Mouse (Mus musculus): ENCODE results near the gene Akap13. TPM values are rescaled to one million over a fixed set of nuclear protein-coding genes. Genes with fewer than 3 reads are reported as not detected.
A peak's percentile ranks its signal among the peaks of the same experiment; 100 is the strongest.

Gene Akap13
- total and polyA plus RNA-seq, 2 experiments from 2014 or later, result 13.8 to 26.1 TPM

DNA sequence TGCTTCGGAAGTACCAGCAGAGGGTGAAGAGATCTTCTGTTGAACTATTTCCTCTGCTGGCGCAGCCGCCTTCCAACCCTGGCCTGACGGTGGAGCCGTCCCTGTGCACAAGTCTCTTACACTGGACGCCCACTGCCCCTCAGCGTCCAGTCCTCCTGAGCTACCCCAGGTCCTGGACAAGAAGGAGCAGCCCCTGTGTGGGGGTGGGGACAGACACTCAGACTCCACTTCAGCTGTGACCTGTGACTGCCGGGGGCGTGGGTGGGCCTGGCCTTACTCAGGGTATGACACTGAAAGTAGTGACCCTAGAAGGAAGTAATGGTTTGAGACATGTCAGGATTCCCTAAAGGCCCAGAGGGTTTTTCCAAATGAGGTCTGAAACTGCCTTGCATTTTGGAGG lies 295.2 kb downstream of the Akap13 start:
- peaks cover 6% of the 10 kb centered on the region; the same call in 1 of the 2 replicates for H3K36me3 ChIP-seq (ENCODE audit: insufficient read depth, low read length)
- no peaks in the 10 kb centered on the region for H3K9me3 ChIP-seq (ENCODE audit: low read length)
- ATAC-seq (no peak), DNase-seq (ENCODE audit: low spot score) (no peak)
- no peak for TF ChIP-seq CTCF (IDR thresholded peaks at IDR 0.05; ENCODE audit: low read depth)
- H3K27me3 ChIP-seq (ENCODE audit: insufficient read depth, low read length), result no peaks in the 10 kb centered on the region
- no peaks in the 10 kb centered on the region for H3K4me1 ChIP-seq (ENCODE audit: insufficient read depth, low read length)
- H3K9ac ChIP-seq (replicated peaks; ENCODE audit: low read length), result no peak overlapping the region
- WGBS, result 92% methylated on average over 9 of the region's 9 CpGs
- H3K4me2 ChIP-seq (ENCODE audit: low read depth, low read length), result no peak overlapping the region
- H3K4me3 ChIP-seq (ENCODE audit: low read length), result no peak overlapping the region
- no peak overlapping the region for H3K27ac ChIP-seq

DNA sequence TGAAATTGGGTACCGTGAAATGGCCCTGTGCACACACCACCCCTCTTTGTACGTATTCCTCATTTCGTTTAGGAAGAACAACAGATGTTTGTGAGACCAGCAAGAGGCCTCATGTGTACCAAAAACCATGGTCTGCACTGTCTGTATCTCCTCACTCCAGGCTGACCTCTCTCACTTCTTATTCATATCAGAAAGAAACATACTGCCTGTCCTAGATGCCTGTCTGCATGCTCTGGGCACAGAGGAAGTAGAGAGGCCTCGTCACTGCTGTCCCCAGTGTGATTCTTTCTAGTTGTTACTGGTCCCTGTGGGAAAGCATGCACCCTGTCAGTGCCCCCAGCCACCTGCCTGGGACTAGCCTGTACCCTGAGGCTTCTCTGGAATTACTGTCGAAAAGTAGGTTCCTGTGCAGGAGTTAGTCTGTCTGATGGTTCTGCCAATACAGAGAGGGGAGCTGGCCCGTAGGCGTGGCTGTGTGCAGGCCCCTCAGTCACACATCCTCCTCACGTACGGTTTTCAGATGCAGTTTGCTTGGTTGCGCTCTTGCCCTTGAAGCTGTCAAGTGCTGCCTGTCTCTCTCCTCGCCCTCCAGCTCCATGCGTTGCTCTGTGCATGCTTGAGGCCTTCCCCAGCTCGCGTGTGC lies 295.9 kb downstream of the Akap13 start:
- H3K36me3 ChIP-seq (ENCODE audit: insufficient read depth, low read length), result peaks cover 6% of the 10 kb centered on the region; the same call in 1 of the 2 replicates
- no peaks in the 10 kb centered on the region for H3K27me3 ChIP-seq (ENCODE audit: insufficient read depth, low read length)
- no peak overlapping the region for H3K27ac ChIP-seq
- no peak overlapping the region for H3K4me3 ChIP-seq (ENCODE audit: low read length)
- no peak overlapping the region for H3K4me2 ChIP-seq (ENCODE audit: low read depth, low read length)
- DNase-seq (ENCODE audit: low spot score) (no peak), ATAC-seq (no peak)
- no peak overlapping the region for H3K9ac ChIP-seq (replicated peaks; ENCODE audit: low read length)
- no peaks in the 10 kb centered on the region for H3K9me3 ChIP-seq (ENCODE audit: low read length)
- TF ChIP-seq CTCF (IDR thresholded peaks at IDR 0.05; ENCODE audit: low read depth), result no peak
- no peaks in the 10 kb centered on the region for H3K4me1 ChIP-seq (ENCODE audit: insufficient read depth, low read length)
- 83% methylated on average over 14 of the region's 14 CpGs for WGBS

DNA sequence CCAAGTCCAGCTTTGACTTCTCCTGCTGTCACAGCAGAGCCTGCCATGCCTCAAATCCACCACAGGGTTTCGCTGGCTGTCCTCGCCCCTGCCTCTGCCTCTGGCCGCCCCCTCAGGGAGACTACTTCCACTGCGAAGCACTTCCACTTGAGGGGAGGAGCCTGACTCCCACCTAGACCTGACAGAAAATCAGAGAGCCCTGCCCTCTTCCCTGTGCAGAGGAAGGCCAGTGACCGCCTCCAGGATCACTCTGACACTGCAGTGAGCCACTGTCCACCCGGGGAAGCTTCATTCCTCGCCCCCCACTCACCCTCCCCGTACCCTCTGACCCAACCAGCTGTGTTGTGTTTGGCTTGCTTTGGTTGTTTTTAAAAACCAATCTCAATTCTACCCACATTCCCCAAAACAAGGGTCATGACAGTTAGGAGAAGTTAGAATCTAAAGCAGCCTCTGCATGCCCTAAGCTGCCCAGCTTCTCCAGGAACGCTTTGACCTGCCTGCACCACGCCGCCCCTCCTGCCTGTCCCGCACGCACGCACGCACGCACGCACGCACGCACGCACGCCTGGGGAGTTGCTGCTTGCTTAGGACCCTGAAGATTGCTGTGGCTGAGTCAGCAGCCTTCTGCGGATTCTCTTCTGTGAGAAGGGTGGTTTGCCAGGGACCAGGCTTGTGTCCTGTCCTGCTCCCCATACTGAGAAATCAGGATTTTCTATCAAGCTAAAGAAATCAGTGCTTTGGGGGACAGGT lies 297.3 kb downstream of the Akap13 start:
- Histone ChIP-seq H3K9me3 (ENCODE audit: low read length) (no peaks in the 10 kb centered on the region), H3K4me3 (ENCODE audit: low read length) (no peak overlapping the region), H3K4me1 (ENCODE audit: insufficient read depth, low read length) (no peaks in the 10 kb centered on the region), H3K9ac (replicated peaks; ENCODE audit: low read length) (no peak overlapping the region), H3K36me3 (ENCODE audit: insufficient read depth, low read length) (peaks cover 6% of the 10 kb centered on the region; the same call in 1 of the 2 replicates), H3K27ac (no peak overlapping the region), H3K4me2 (ENCODE audit: low read depth, low read length) (no peak overlapping the region), H3K27me3 (ENCODE audit: insufficient read depth, low read length) (no peaks in the 10 kb centered on the region)
- TF ChIP-seq CTCF (IDR thresholded peaks at IDR 0.05; ENCODE audit: low read depth), result peak; percentile 53
- peak; percentile 23 for DNase-seq (ENCODE audit: low spot score)
- no peak for ATAC-seq
- WGBS, result 58% methylated on average over 22 of the region's 22 CpGs

DNA sequence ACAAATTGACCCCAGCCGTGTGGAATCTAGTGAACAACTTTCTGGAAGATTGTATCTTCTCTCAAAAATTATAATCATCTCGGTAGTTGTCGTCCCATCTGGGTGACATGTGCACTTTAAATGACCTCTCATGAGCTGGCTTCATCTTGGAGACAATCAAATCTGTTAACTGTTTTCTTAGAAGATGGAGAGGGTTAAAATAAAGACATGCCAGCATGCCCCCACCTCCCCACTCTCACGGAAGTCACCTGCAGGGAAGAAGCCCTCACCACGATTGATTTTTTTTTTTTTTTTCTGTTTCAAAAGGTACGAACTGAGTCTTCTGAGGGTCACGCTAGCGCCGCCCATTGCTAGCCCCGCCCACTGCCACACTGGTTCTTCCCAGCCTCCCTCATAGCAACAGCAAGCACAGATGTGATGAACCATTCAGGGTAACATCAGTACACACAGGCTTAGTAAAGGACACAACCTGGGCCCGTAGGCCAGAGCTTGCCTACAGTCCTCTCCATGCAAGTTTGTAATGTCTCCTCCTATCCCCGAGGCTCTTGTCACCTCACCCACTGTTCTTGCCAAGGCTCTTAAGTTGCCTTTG lies 298.0 kb downstream of the Akap13 start:
- H3K4me2 ChIP-seq (ENCODE audit: low read depth, low read length), result no peak overlapping the region
- H3K4me1 ChIP-seq (ENCODE audit: insufficient read depth, low read length), result no peaks in the 10 kb centered on the region
- H3K36me3 ChIP-seq (ENCODE audit: insufficient read depth, low read length), result peaks cover 6% of the 10 kb centered on the region; the same call in 1 of the 2 replicates
- no peak for DNase-seq (ENCODE audit: low spot score)
- H3K27ac ChIP-seq, result no peak overlapping the region
- no peak for TF ChIP-seq CTCF (IDR thresholded peaks at IDR 0.05; ENCODE audit: low read depth)
- WGBS, result 36% methylated on average over 12 of the region's 12 CpGs
- no peaks in the 10 kb centered on the region for H3K9me3 ChIP-seq (ENCODE audit: low read length)
- no peak overlapping the region for H3K9ac ChIP-seq (replicated peaks; ENCODE audit: low read length)
- H3K4me3 ChIP-seq (ENCODE audit: low read length), result no peak overlapping the region
- no peaks in the 10 kb centered on the region for H3K27me3 ChIP-seq (ENCODE audit: insufficient read depth, low read length)
- no peak for ATAC-seq

DNA sequence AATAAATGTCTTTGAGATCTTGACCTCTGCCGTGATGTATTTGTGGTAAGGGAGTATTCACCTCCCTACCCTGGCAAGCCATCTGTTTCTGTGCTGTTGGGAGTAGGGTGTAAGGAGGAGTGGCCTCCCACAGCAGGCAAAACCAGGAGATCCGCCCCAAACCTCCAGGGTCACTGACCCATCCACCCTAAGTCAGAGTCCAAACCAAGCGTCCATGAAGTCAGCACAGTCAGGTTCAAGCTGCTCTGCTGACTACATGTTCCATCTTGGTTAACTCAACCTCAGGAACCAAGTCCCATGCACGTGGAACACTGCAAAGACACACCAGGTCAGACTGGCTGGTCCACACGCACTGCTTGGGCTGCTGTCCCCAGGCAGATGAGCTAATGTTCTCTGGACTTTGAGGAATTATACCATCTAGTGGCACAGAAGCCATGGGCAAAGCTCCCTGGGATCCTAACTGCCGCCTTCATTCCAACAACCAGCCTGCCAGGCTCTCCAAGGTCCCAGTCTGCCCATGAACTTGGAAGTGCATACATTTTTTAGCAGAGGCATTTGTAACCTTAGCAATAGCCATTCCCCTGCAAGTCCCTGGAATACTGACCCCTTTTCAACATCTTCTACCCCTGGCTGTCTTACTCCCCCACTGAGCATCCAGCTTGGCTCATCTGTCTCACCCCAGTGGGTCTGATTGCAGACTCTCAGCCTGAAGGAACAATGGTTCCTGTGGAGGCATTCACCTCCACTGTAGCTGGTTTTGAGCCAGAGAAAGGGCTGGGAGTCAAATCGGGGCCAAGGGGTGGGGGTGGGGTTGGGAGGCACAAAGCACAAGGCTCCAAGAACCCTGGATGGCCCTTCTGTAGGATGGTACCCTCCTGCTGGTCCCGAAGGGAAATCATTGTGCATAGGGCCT lies 299.5 kb downstream of the Akap13 start:
- TF ChIP-seq CTCF (IDR thresholded peaks at IDR 0.05; ENCODE audit: low read depth), result no peak
- Histone ChIP-seq H3K9ac (replicated peaks; ENCODE audit: low read length) (no peak overlapping the region), H3K9me3 (ENCODE audit: low read length) (no peaks in the 10 kb centered on the region), H3K4me3 (ENCODE audit: low read length) (no peak overlapping the region), H3K4me1 (ENCODE audit: insufficient read depth, low read length) (no peaks in the 10 kb centered on the region), H3K4me2 (ENCODE audit: low read depth, low read length) (no peak overlapping the region), H3K27ac (peak overlapping the region; percentile 82), H3K36me3 (ENCODE audit: insufficient read depth, low read length) (peaks cover under 1% of the 10 kb centered on the region; the same call in 1 of the 2 replicates), H3K27me3 (ENCODE audit: insufficient read depth, low read length) (no peaks in the 10 kb centered on the region)
- 15% methylated on average over 8 of the region's 8 CpGs for WGBS
- peak; percentile 66 for DNase-seq (ENCODE audit: low spot score)
- peak; percentile 81 for ATAC-seq

DNA sequence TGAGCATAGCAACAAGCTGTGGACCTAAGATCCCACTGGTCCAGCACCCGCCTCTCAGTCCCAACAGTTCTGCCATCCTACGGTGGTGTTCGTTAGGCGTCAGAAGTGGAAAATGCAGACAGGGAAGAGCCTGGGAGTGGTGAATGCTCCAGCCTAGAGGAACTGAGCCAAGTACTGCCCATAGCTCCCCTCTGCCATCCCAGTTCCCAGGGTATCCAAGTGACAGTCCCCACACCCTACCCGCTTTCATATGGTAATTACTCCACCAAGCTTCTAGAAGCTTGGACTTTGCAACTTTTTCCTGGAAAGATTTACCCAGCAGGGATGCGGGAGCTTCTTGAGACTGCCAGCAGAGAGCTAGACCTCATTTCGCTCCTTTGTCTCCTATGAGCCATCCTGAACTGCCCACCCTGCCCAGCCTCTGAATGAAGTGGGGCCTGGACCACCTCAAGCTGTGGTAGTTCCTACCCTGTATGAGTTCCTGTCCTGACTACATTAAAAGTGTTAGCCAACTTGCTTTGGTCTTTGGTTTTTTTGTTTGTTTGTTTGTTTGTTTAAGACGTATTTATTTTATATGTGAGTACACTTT lies 300.6 kb downstream of the Akap13 start:
- Histone ChIP-seq H3K4me2 (ENCODE audit: low read depth, low read length) (no peak overlapping the region), H3K27me3 (ENCODE audit: insufficient read depth, low read length) (no peaks in the 10 kb centered on the region), H3K4me3 (ENCODE audit: low read length) (no peak overlapping the region), H3K9me3 (ENCODE audit: low read length) (no peaks in the 10 kb centered on the region), H3K4me1 (ENCODE audit: insufficient read depth, low read length) (no peaks in the 10 kb centered on the region), H3K36me3 (ENCODE audit: insufficient read depth, low read length) (no peaks in the 10 kb centered on the region), H3K27ac (peak overlapping the region; percentile 82), H3K9ac (replicated peaks; ENCODE audit: low read length) (no peak overlapping the region)
- DNase-seq (ENCODE audit: low spot score), result peak; percentile 77
- TF ChIP-seq CTCF (IDR thresholded peaks at IDR 0.05; ENCODE audit: low read depth), result no peak
- ATAC-seq, result peak; percentile 89
- 38% methylated on average over 8 of the region's 8 CpGs for WGBS
